Comparison of ENCODE assay signal across 8 mouse cellular contexts in the genomic region with DNA sequence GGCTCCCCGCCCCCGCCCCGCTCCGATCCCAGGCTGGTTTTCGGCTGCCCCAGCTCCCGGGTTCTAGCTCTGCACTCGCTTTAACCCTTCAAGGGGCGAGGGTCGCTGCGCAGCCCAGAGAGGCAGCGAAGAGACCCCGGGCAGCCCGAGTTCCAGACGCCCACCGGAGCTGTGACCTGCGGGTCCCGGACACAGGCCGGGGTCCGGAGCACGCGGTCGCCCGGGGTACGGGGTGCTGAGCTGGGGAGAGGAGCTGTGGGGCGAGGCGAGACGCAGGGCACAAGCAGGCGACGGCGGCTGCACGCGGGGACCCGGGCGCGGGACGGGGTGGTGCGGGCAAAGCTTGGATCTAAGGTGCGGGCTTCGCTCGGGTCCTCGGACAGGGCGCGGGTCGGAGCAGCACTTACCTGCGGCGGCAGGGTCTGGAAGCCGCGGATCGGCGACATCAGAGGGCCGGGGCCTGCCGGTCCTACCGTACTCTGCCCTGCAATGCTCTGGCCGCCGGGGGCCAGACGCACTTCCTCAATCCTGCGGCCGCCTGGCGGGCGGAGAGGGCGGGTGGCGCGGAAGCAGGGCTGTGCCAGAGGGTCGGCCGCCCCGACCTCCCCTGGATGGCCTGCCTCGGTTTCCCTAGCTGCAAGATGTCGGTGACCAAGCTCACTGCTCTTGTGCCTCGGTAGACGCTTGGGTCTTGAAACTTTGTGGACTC. TPM values are rescaled to one million over a fixed set of nuclear protein-coding genes. Genes with fewer than 3 reads are reported as not detected.
A peak's percentile ranks its signal among the peaks of the same experiment; 100 is the strongest.
DNase-seq lines count a peak whose midpoint lies in the region; ATAC-seq and TF ChIP-seq lines count a peak whose summit lies in the region.

A gene (minus strand): TSS at position 538 of the 709 bp plus-strand sequence.

- H3K9ac ChIP-seq in hindbrain, embryonic 13.5 days = peak within 1 kb of the TSS; percentile 79
- peak within 1 kb of the TSS; percentile 50 for H3K9ac ChIP-seq in midbrain, embryonic 15.5 days
- H3K9ac ChIP-seq in stomach, postnatal 0 days (ENCODE audit: low read length) = peak within 1 kb of the TSS; percentile 91

- H3K27me3 ChIP-seq in hindbrain, embryonic 13.5 days = peaks cover 22% of the 10 kb centered on the region
- peaks cover 17% of the 10 kb centered on the region; the same call in 1 of the 2 replicates for H3K27me3 ChIP-seq in midbrain, embryonic 15.5 days (replicated peaks)
- no peaks in the 10 kb centered on the region for H3K27me3 ChIP-seq in stomach, postnatal 0 days (ENCODE audit: control insufficient read depth, insufficient read depth, low read length)

- DNase-seq in frontal cortex, postnatal 25 days (ENCODE audit: low spot score in 2 of 2) = no peak
- DNase-seq in adrenal gland, postnatal 4 days (ENCODE audit: low spot score in 2 of 2) = peak; percentile 28 to 30
- DNase-seq in gastrocnemius, adult 2 months = peak; percentile 79
- peak; percentile 67 for DNase-seq in liver
- DNase-seq in stomach, postnatal 0 days (ENCODE audit: low spot score) = peak; percentile 81

- H3K4me3 ChIP-seq in gastrocnemius, adult 2 months = peak within 1 kb of the TSS; percentile 97
- H3K4me3 ChIP-seq in hindbrain, embryonic 13.5 days = peak within 1 kb of the TSS; percentile 55
- peak within 1 kb of the TSS; percentile 49 for H3K4me3 ChIP-seq in midbrain, embryonic 15.5 days
- peak within 1 kb of the TSS; percentile 79 for H3K4me3 ChIP-seq in stomach, postnatal 0 days (ENCODE audit: low read depth, low read length)

- peak within 1 kb of the TSS; percentile 92 for H3K27ac ChIP-seq in gastrocnemius, adult 2 months
- no peak within 1 kb of the TSS for H3K27ac ChIP-seq in hindbrain, embryonic 13.5 days
- H3K27ac ChIP-seq in midbrain, embryonic 15.5 days = no peak within 1 kb of the TSS
- peak within 1 kb of the TSS; percentile 88 for H3K27ac ChIP-seq in stomach, postnatal 0 days (replicated peaks)

- intact Hi-C loops in gastrocnemius, adult 2 months (cut with DNase I) = loop anchor here (5.0 kb wide), 1 partner anchor 46 kb away; no protein-coding TSS in a partner anchor

- TF ChIP-seq EP300 in stomach, postnatal 0 days (optimal IDR thresholded peaks at IDR 0.05) = no peak

- no peaks in the 10 kb centered on the region for H3K9me3 ChIP-seq in hindbrain, embryonic 13.5 days
- no peaks in the 10 kb centered on the region for H3K9me3 ChIP-seq in midbrain, embryonic 15.5 days
- H3K9me3 ChIP-seq in stomach, postnatal 0 days (ENCODE audit: control insufficient read depth, low read length) = no peaks in the 10 kb centered on the region

- peak; percentile 63 for TF ChIP-seq CTCF in gastrocnemius, adult 2 months (IDR thresholded peaks at IDR 0.05)
- TF ChIP-seq CTCF in stomach, postnatal 0 days (IDR thresholded peaks at IDR 0.05; ENCODE audit: low read depth) = peak; percentile 71

- no peaks in the 10 kb centered on the region for H3K36me3 ChIP-seq in hindbrain, embryonic 13.5 days
- no peaks in the 10 kb centered on the region for H3K36me3 ChIP-seq in midbrain, embryonic 15.5 days (replicated peaks)
- no peaks in the 10 kb centered on the region for H3K36me3 ChIP-seq in stomach, postnatal 0 days (ENCODE audit: control insufficient read depth, insufficient read depth, low read length)

- H3K4me2 ChIP-seq in hindbrain, embryonic 13.5 days = peak within 1 kb of the TSS; percentile 99
- peak within 1 kb of the TSS; percentile 99 for H3K4me2 ChIP-seq in midbrain, embryonic 15.5 days
- peak within 1 kb of the TSS; percentile 95 for H3K4me2 ChIP-seq in stomach, postnatal 0 days (replicated peaks; ENCODE audit: low read depth)

- peaks cover 21% of the 10 kb centered on the region for H3K4me1 ChIP-seq in hindbrain, embryonic 13.5 days (replicated peaks)
- peaks cover 19% of the 10 kb centered on the region for H3K4me1 ChIP-seq in midbrain, embryonic 15.5 days
- no peaks in the 10 kb centered on the region; the same call in 1 of the 2 replicates for H3K4me1 ChIP-seq in stomach, postnatal 0 days (replicated peaks; ENCODE audit: control insufficient read depth, insufficient read depth)

- 0 out of 2 replicates have a peak, but pooled peaks have one; percentile 10 for ATAC-seq in frontal cortex, adult (ENCODE audit: low TSS enrichment)
- ATAC-seq in hindbrain, embryonic 13.5 days (ENCODE audit: low FRiP score) = peak; percentile 62
- ATAC-seq in midbrain, embryonic 15.5 days (replicated peaks) = peak; percentile 73
- ATAC-seq in stomach, postnatal 0 days (ENCODE audit: low FRiP score, low TSS enrichment) = peak; percentile 83

- WGBS in hindbrain, embryonic 13.5 days = under 1% methylated on average over 69 of the region's 70 CpGs
- under 1% methylated on average over 70 of the region's 70 CpGs for WGBS in midbrain, embryonic 15.5 days
- under 1% methylated on average over 69 of the region's 70 CpGs for WGBS in stomach, postnatal 0 days

RNA-seq across cellular contexts. Expression of the gene that starts here (rescaled TPM):
- total RNA-seq in adrenal gland, postnatal 4 days (2021) = 10 to 100 TPM; 20.2 to 20.9 TPM
- total RNA-seq in gastrocnemius, adult 2 months (2021) = 1 to 10 TPM; 3.0 to 6.4 TPM
- 4.6 and 5.0 TPM in 2 replicates for polyA plus RNA-seq in hindbrain, embryonic 13.5 days (2015; fragmentation: Nextera tagmentation; extraction: Ambion mirVana)
- 3.7 and 4.1 TPM in 2 replicates for polyA plus RNA-seq in midbrain, embryonic 15.5 days (2015; fragmentation: Nextera tagmentation; extraction: Ambion mirVana)
- polyA plus RNA-seq in stomach, postnatal 0 days (2015; fragmentation: Nextera tagmentation; extraction: Ambion mirVana) = 8.5 and 9.2 TPM in 2 replicates

Comparison
In these comparisons a context has a peak if more than half of its experiments do, and no peak if none do; other contexts are left out.
1. ATAC-seq: peak in every context shown above with its lines; median percentile 83 in stomach, postnatal 0 days; 73 in midbrain, embryonic 15.5 days; 62 in hindbrain, embryonic 13.5 days; 10 in frontal cortex, adult.
2. DNase-seq: peak in adrenal gland, postnatal 4 days (2 of 2), gastrocnemius, adult 2 months (single experiment), liver (single experiment) and stomach, postnatal 0 days (single experiment); none in frontal cortex, postnatal 25 days (0 of 2).
3. H3K27ac ChIP-seq: peak in gastrocnemius, adult 2 months (single experiment) and stomach, postnatal 0 days (single experiment); none in hindbrain, embryonic 13.5 days (single experiment) and midbrain, embryonic 15.5 days (single experiment).
4. Peak in every context shown above with its lines, with median percentiles within 50 percentile points of each other: H3K4me3 ChIP-seq, H3K4me2 ChIP-seq and H3K9ac ChIP-seq.